17 mouse cellular contexts compared by ENCODE assay signal in genomic region chr2:61398633-61399032, GRCm38 (mm10).
DNase-seq lines count a peak whose midpoint lies in the region; ATAC-seq and TF ChIP-seq lines count a peak whose summit lies in the region.
"Had no signal": no experiment of that assay in that cellular context is flagged by ENCODE, and none has a peak within 500 bp of the region (broad histone marks: within the 10 kb centered on the region; RNA-seq: fewer than 3 reads in every experiment).

No protein-coding gene starts in this region.

- no peak overlapping the region for H3K4me3 ChIP-seq in heart, embryonic 10.5 days
- H3K4me3 ChIP-seq in lung, postnatal 0 days (ENCODE audit: low read depth, low read length): no peak overlapping the region
- no peak overlapping the region for H3K4me3 ChIP-seq in heart, postnatal 0 days (ENCODE audit: low read depth, low read length)
- no peak overlapping the region for H3K4me3 ChIP-seq in neural tube, embryonic 13.5 days
- H3K4me3 ChIP-seq: embryonic facial prominence, embryonic 12.5 days; limb, embryonic 15.5 days had no signal

- no peak overlapping the region for H3K27ac ChIP-seq in heart, embryonic 10.5 days
- no peak overlapping the region for H3K27ac ChIP-seq in lung, postnatal 0 days (ENCODE audit: low read length)
- peak overlapping the region; percentile 28; the same call in 1 of the 2 replicates for H3K27ac ChIP-seq in heart, postnatal 0 days (ENCODE audit: low read depth)
- H3K27ac ChIP-seq in neural tube, embryonic 13.5 days (replicated peaks): peak overlapping the region; percentile 64
- H3K27ac ChIP-seq: embryonic facial prominence, embryonic 12.5 days; kidney, postnatal 0 days; limb, embryonic 15.5 days had no signal

- peak; percentile 16 to 40 for DNase-seq in heart, adult 18-20 months
- DNase-seq in heart, embryonic 10.5 days (ENCODE audit: low spot score): no peak
- peak; percentile 33 for DNase-seq in lung, postnatal 0 days (ENCODE audit: low spot score)
- no peak for DNase-seq in lung, postnatal 36 days
- DNase-seq in heart, postnatal 0 days (ENCODE audit: low spot score): peak; percentile 36
- no peak for DNase-seq in gastrocnemius, postnatal 14 days
- DNase-seq in adrenal gland, postnatal 10 days: no peak
- DNase-seq: cerebellum, adult 11-12 months; cerebellum, postnatal 36 days; lung, adult 2 months; right cerebral cortex, postnatal 25 days; thymus, postnatal 36 days had no signal

- intact Hi-C loops in gastrocnemius, postnatal 14 days (cut with DNase I; ENCODE audit: low total_unique reads): no loop called here

- peaks cover 21% of the 10 kb centered on the region for H3K4me1 ChIP-seq in heart, embryonic 10.5 days
- H3K4me1 ChIP-seq in lung, postnatal 0 days (ENCODE audit: insufficient read depth, low read depth, low read length): peaks cover 7% of the 10 kb centered on the region; the same call in 1 of the 2 replicates
- peaks cover 4% of the 10 kb centered on the region; the same call in 1 of the 2 replicates for H3K4me1 ChIP-seq in heart, postnatal 0 days (ENCODE audit: control insufficient read depth, insufficient read depth)
- H3K4me1 ChIP-seq in neural tube, embryonic 13.5 days (replicated peaks): peaks cover 26% of the 10 kb centered on the region

- H3K27me3 ChIP-seq in heart, embryonic 10.5 days (ENCODE audit: insufficient read depth, poor library complexity, severe bottlenecking): no peaks in the 10 kb centered on the region
- H3K27me3 ChIP-seq in lung, postnatal 0 days (replicated peaks; ENCODE audit: insufficient read depth, low read length): no peaks in the 10 kb centered on the region
- H3K27me3 ChIP-seq in heart, postnatal 0 days (ENCODE audit: control insufficient read depth, insufficient read depth, low read length): no peaks in the 10 kb centered on the region
- H3K27me3 ChIP-seq in neural tube, embryonic 13.5 days: no peaks in the 10 kb centered on the region
- H3K27me3 ChIP-seq: embryonic facial prominence, embryonic 12.5 days; limb, embryonic 15.5 days had no signal

- H3K4me2 ChIP-seq in lung, postnatal 0 days (replicated peaks; ENCODE audit: low read depth, low read length): no peak overlapping the region
- H3K4me2 ChIP-seq in heart, postnatal 0 days (ENCODE audit: low read depth, low read length): peak overlapping the region; percentile 22; the same call in 1 of the 2 replicates
- H3K4me2 ChIP-seq in neural tube, embryonic 13.5 days: peak overlapping the region; percentile 31
- H3K4me2 ChIP-seq: embryonic facial prominence, embryonic 12.5 days; limb, embryonic 15.5 days had no signal

- no peak for ATAC-seq in lung, postnatal 0 days
- no peak for ATAC-seq in heart, postnatal 0 days (ENCODE audit: insufficient read depth, low read depth)
- ATAC-seq in neural tube, embryonic 13.5 days (ENCODE audit: low read depth): no peak
- ATAC-seq: intestine, embryonic 16.5 days had no signal

- no peaks in the 10 kb centered on the region for H3K9me3 ChIP-seq in heart, embryonic 10.5 days
- no peaks in the 10 kb centered on the region for H3K9me3 ChIP-seq in lung, postnatal 0 days (ENCODE audit: low read length)
- no peaks in the 10 kb centered on the region for H3K9me3 ChIP-seq in heart, postnatal 0 days (replicated peaks; ENCODE audit: control insufficient read depth, low read length)
- H3K9me3 ChIP-seq in neural tube, embryonic 13.5 days: no peaks in the 10 kb centered on the region
- H3K9me3 ChIP-seq: embryonic facial prominence, embryonic 12.5 days; limb, embryonic 15.5 days had no signal

- no peak overlapping the region for H3K9ac ChIP-seq in lung, postnatal 0 days (replicated peaks; ENCODE audit: low read depth)
- H3K9ac ChIP-seq in heart, postnatal 0 days (replicated peaks; ENCODE audit: low read depth, low read length): no peak overlapping the region
- H3K9ac ChIP-seq in neural tube, embryonic 13.5 days: no peak overlapping the region
- H3K9ac ChIP-seq: embryonic facial prominence, embryonic 12.5 days; limb, embryonic 15.5 days had no signal

- TF ChIP-seq CTCF in lung, postnatal 0 days (IDR thresholded peaks at IDR 0.05): no peak
- TF ChIP-seq CTCF in heart, postnatal 0 days (IDR thresholded peaks at IDR 0.05; ENCODE audit: low read depth): no peak

- 80% methylated on average over 9 of the region's 9 CpGs for WGBS in heart, embryonic 10.5 days
- 50% methylated on average over 9 of the region's 9 CpGs for WGBS in lung, postnatal 0 days
- WGBS in heart, postnatal 0 days: 38% methylated on average over 9 of the region's 9 CpGs
- WGBS in neural tube, embryonic 13.5 days: 37% methylated on average over 9 of the region's 9 CpGs

- no peaks in the 10 kb centered on the region for H3K36me3 ChIP-seq in heart, embryonic 10.5 days
- no peaks in the 10 kb centered on the region for H3K36me3 ChIP-seq in lung, postnatal 0 days (ENCODE audit: insufficient read depth, low read length)
- no peaks in the 10 kb centered on the region for H3K36me3 ChIP-seq in heart, postnatal 0 days (replicated peaks; ENCODE audit: control insufficient read depth, insufficient read depth, low read length)
- H3K36me3 ChIP-seq in neural tube, embryonic 13.5 days: no peaks in the 10 kb centered on the region
- H3K36me3 ChIP-seq: embryonic facial prominence, embryonic 12.5 days; limb, embryonic 15.5 days had no signal

- TF ChIP-seq EP300 in lung, postnatal 0 days (IDR thresholded peaks at IDR 0.05): no peak
- no peak for TF ChIP-seq EP300 in heart, postnatal 0 days (IDR thresholded peaks at IDR 0.05; ENCODE audit: low read depth)

Comparison
In these comparisons a context has a peak if more than half of its experiments do, and no peak if none do; other contexts are left out.
1. DNase-seq: peak in heart, adult 18-20 months (2 of 2), lung, postnatal 0 days (single experiment) and heart, postnatal 0 days (single experiment); none in heart, embryonic 10.5 days (single experiment), lung, postnatal 36 days (single experiment), gastrocnemius, postnatal 14 days (single experiment) and adrenal gland, postnatal 10 days (single experiment).
2. H3K27ac ChIP-seq: peak in heart, postnatal 0 days (single experiment) and neural tube, embryonic 13.5 days (single experiment); none in heart, embryonic 10.5 days (single experiment) and lung, postnatal 0 days (single experiment).